ENCODE assay signal across 7 mouse cellular contexts in the genomic region with DNA sequence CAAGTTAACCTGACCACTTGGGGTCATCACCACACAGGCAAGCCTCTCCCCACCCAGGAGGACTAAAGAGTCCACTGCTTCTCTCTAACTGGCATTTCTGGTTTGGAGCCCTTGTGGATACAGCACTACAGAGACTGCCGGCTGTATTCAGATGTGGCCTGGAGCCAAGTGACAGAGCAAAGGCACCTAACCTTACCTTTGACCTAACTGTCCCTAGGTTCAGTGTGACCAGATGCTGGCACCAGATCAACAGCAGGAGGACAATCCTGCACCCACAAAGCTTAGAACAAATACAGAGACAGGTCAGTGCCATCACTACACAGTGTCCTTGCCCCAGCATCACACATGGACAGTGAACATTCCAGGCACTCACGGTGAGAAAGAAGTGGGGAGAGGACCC. TPM values are rescaled to one million over a fixed set of nuclear protein-coding genes. Genes with fewer than 3 reads are reported as not detected.
DNase-seq lines count a peak whose midpoint lies in the region; ATAC-seq lines count a peak whose summit lies in the region.

No protein-coding gene starts in this region.

- H3K27me3 ChIP-seq in megakaryocyte, embryonic 14.5 days (replicated peaks) = peaks cover 22% of the 10 kb centered on the region
- H3K27me3 ChIP-seq in stomach, embryonic 15.5 days (replicated peaks) = no peaks in the 10 kb centered on the region

- no peak overlapping the region for H3K9ac ChIP-seq in stomach, embryonic 15.5 days

- peaks cover 41% of the 10 kb centered on the region for H3K4me1 ChIP-seq in megakaryocyte, embryonic 14.5 days
- peaks cover 21% of the 10 kb centered on the region for H3K4me1 ChIP-seq in stomach, embryonic 15.5 days

- no peak overlapping the region for H3K27ac ChIP-seq in stomach, embryonic 15.5 days

- no peaks in the 10 kb centered on the region for H3K9me3 ChIP-seq in megakaryocyte, embryonic 14.5 days
- H3K9me3 ChIP-seq in stomach, embryonic 15.5 days = no peaks in the 10 kb centered on the region

- peak overlapping the region; percentile 83 for H3K4me2 ChIP-seq in stomach, embryonic 15.5 days

- 61% methylated on average over 2 of the region's 2 CpGs for WGBS in stomach, embryonic 15.5 days

- H3K36me3 ChIP-seq in megakaryocyte, embryonic 14.5 days (replicated peaks; ENCODE audit: low read length) = peaks cover 39% of the 10 kb centered on the region
- peaks cover 17% of the 10 kb centered on the region; the same call in 1 of the 2 replicates for H3K36me3 ChIP-seq in stomach, embryonic 15.5 days

- DNase-seq in induced T-regulatory cell, adult 2 months (ENCODE audit: low read depth) = peak; percentile 7
- peak; percentile 59 to 66 for DNase-seq in kidney, postnatal 25 days
- no peak for DNase-seq in urinary bladder, postnatal 25 days (ENCODE audit: low spot score)
- no peak for DNase-seq in frontal cortex, postnatal 25 days (ENCODE audit: low spot score in 2 of 2)

- H3K4me3 ChIP-seq in megakaryocyte, embryonic 14.5 days (replicated peaks) = peak overlapping the region; percentile 39
- H3K4me3 ChIP-seq in stomach, embryonic 15.5 days (replicated peaks) = peak overlapping the region; percentile 97; the same call in 1 of the 2 replicates

- ATAC-seq in megakaryocyte, adult 5-6 weeks (ENCODE audit: poor library complexity, severe bottlenecking) = no peak
- ATAC-seq in stomach, embryonic 15.5 days (ENCODE audit: insufficient read depth, low FRiP score, low read depth) = no peak

RNA-seq across cellular contexts. Expression of gene Txndc5, which starts 2.5 kb away (rescaled TPM):
- polyA plus RNA-seq in megakaryocyte, embryonic 14.5 days (2012; ENCODE audit: insufficient read depth, low replicate concordance) = 29.2 and 83.2 TPM in 2 replicates
- total RNA-seq in megakaryocyte, adult 5-6 weeks (2015) = 94.2 and 101 TPM in 2 replicates
- 92.2 and 96.8 TPM in 2 replicates for total RNA-seq in megakaryocyte, adult 5-6 weeks (2017)
- 266 and 280 TPM in 2 replicates for polyA plus RNA-seq in stomach, embryonic 15.5 days (2015; fragmentation: Nextera tagmentation; extraction: Ambion mirVana)

Comparison
In these comparisons a context has a peak if more than half of its experiments do, and no peak if none do; other contexts are left out.
1. DNase-seq: peak in induced T-regulatory cell, adult 2 months (single experiment) and kidney, postnatal 25 days (2 of 2); none in urinary bladder, postnatal 25 days (single experiment) and frontal cortex, postnatal 25 days (0 of 2).